Mouse (Mus musculus) urinary bladder, postnatal 14 days (tissue): ENCODE measurements around the gene Rab19.
"Not testable (repeated sequence)": the region's sequence is repeated elsewhere in the genome, so short reads cannot be mapped to it uniquely, and the experiment has no call there.

Source experiments
- DNase-seq: peaks from one replicate; pipeline ENCODE4 v3.0.0; 2021; ENCODE audit warnings: low spot score

Rab19 gene

GRCm38 (mm10) chr6:39381125-39381880, at the start of gene Rab19:
TSS of gene Rab19 (plus strand) at chr6:39381175.
- DNase-seq, result peak; percentile 46

GRCm38 (mm10) chr6:39331998-39332700, 48.8 kb upstream of the Rab19 start:
- no peak for DNase-seq

DNA sequence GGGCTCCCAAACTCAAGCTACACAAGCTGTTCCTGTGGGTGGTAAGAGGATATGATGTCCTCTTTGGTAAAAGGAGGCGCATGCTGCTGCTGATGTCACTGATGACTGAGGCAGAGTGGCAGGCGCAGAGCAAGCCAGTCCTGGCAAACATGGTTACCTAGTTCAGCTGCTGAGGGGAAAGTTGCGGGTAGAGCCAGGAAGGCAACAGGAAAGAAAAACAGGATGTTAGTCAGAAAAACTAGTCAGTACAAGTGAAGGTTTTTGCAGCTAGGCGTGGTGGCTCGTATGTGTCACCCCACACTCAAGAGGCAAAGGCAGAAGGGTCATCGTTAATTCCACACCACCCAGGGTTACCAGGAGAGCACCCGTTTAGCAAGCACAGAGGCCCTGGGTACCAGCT, 46.8 kb upstream of the Rab19 start:
- no peak for DNase-seq

DNA sequence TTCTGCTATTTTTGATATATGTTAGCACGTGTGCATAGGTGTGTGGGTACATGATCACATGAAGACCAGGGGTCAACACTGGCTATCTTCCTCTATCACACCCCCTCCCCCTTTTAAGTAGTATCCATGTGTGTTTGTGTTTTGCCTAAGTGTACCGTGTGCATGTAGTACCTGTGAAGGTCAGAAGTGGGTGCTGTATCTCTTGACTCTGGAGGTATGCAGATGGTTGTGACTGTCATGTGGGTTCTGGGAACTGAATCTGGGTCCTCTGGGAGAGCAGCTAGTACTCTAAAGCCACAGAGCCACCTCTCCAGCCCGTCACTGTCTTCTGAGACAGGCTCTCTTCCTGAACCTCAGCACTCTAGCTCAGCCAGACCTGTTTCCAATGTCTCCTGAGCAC, 46.1 kb upstream of the Rab19 start:
- no peak for DNase-seq

- DNase-seq, result no peak
Measured at GRCm38 (mm10) chr6:39338359-39338758, 42.6 kb upstream of the Rab19 start.

DNA sequence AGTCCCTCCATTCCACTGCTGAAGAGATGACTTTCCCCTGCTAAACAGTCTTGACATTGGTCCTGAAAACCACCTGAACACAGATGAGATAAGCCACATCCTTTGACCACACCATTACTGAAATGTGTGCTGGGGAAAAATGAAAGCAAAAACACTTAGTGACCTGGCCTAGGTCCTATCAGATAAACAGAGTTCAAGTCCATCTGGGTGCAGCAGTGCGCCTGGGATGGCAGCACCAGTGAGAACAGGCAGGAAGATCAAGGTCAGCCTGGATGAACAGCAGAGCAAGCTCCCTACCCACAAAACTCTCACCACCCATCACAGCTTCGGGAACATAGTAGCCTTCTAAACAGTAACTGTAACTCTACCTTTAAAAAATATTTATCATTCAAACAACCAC, 39.2 kb upstream of the Rab19 start:
- no peak for DNase-seq

DNA sequence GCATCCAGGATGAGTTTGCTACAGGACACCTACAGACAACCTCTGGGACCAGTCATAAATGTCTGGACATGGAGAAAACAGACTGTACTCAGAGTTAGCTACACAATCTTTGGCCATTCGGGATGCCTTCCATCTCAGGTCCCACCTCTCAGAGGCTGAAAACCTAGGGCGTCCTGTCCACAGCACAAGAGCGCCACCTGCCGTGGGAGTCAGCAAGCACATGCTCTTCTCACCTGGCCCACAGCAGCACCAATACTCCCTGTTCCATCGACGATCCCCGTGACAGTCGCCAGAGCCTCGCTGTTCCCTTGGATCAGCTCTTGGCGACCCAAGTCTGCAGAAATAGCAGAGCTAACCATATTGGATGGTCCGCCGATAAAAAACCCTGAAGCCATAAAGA, 37.0 kb upstream of the Rab19 start:
- DNase-seq, result peak; percentile 83

DNA sequence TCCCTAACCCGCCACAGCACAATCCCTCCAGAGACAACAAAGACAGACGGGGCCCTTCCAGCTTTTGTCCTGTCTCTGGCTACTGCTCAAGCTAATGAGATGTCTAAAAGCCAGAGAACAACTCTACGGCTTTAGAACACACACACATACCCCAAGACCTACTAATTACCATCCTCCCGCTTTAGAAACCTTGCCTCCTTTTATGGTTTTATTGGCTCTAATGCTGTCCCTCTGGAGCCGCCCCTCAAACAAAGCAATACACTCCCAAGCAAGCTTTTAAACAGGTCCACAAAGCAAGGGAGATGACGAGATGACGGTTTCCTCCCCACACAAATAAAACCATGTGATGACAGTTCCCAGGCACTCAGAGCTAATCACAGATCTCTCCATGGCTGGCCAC, 35.5 kb upstream of the Rab19 start:
- no peak for DNase-seq

DNA sequence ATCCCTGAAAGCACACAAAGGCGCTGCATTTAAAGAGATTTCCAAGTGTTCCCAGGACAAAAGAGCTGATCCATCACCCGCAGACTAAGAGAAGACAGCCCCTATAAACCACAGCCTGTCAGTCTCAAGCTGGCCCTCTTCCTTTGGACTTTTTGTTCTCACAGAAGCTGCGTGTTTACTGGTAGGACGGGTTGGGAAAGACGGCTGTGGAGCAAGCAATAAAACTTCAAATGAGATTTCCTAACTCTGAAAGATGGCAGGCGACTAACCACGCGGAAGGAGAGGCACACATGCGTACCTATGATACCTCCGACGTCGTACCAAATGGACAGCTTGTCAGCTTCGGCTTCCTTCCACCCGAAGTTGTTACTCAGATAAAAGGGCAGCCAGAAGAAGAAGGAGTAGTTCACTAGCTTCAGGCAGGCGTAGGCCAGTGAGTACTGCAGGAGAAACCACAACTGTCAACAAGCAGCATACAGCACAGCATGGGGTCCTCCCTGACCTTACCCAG, 33.9 kb upstream of the Rab19 start:
- DNase-seq, result no peak

DNA sequence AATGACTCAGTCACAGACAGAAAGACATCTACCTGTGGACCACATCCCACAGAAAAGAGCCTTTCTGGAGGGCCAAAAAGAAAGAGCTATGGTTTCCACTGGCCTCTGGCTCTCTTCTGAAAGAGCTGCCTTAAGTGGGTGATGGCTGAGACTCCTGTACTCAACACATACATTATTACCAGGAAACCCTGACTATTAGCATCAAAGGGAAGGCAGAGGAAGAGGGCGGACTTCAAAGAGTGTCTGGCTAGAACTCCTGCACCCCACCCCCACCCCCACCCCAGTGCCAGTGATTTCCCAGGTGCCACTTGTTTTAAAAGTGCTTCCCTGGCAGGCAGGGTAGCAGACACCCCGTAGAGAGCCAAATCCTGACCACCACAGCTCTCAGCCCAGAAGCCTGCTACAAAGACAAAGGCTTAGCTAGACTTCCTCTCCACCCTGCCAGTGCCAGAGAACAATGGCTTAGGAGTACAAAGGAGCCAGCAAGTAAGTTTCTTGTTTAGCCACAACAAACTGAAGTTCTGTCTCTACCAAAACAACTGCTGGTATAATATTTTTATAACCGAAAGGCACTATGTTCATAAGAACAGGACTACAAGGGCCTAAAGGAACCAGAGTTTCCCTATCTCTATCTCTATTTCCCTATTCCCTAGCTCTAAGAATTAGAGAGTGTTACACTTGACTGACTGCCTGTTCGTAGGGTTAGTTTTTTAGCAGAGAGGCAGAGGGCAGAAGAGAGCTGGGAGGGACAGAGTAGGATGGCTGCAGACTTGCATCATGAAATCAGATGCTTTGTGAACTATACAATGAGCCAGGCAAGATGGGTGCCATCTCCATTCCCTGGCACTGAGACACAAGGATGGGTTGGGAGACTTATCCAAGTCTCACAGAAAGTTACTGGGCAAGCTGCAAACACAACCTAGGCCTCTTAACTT, 32.8 kb upstream of the Rab19 start:
- DNase-seq, result no peak

- no peak for DNase-seq
Measured at GRCm38 (mm10) chr6:39348946-39349345, 32.0 kb upstream of the Rab19 start.

- DNase-seq, result not testable (repeated sequence)
Measured at GRCm38 (mm10) chr6:39359207-39359606, 21.8 kb upstream of the Rab19 start.

DNA sequence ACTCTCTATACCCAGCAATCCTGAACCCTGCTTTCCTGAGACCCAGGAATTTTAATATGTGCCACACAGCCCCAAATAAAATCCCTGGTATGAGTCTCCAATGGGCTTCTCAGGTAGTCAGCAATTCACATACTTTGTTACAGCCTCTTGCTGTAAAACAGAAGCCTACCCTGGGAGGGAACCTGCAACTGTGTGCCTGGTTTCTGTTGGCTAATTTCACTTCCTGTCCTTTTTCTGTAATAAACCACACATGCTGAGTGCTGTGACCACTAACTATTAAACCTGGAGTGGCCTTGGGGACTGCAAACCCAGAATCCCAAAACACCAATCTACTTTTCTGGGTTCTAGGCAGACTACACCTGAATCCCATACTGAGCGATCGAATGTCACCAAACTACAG, 18.3 kb upstream of the Rab19 start:
- no peak for DNase-seq

GRCm38 (mm10) chr6:39369631-39370030, 11.3 kb upstream of the Rab19 start:
- no peak for DNase-seq

- DNase-seq, result no peak
Measured at GRCm38 (mm10) chr6:39372042-39372441, 8.9 kb upstream of the Rab19 start.

- DNase-seq, result peak; percentile 20
Measured at GRCm38 (mm10) chr6:39372727-39373126, 8.2 kb upstream of the Rab19 start.

GRCm38 (mm10) chr6:39373301-39373955, 7.5 kb upstream of the Rab19 start:
- no peak for DNase-seq

DNA sequence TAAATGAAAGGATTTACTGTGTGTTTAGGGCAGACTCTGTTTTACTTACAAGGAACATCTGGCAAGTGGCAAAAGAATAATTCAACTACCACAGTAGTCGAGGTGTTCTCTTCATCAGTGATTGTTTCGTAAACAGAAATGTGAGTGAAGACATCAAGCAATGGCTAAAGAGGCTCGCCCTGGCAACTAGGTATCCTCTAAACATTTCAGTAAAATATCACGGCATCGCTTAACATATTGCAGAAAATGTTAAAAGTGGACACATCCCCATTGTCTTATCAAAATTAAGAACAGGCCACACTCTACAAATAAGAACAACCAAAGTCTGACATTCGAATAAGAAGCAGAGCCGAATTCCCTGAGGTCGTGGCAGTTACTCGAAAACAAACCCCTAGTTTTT, 4.2 kb upstream of the Rab19 start:
- DNase-seq, result no peak

GRCm38 (mm10) chr6:39377311-39377827, 3.6 kb upstream of the Rab19 start, which contains the start of gene Slc37a3:
TSS of gene Slc37a3 (minus strand) at chr6:39377675.
- peak; percentile 91 for DNase-seq

DNA sequence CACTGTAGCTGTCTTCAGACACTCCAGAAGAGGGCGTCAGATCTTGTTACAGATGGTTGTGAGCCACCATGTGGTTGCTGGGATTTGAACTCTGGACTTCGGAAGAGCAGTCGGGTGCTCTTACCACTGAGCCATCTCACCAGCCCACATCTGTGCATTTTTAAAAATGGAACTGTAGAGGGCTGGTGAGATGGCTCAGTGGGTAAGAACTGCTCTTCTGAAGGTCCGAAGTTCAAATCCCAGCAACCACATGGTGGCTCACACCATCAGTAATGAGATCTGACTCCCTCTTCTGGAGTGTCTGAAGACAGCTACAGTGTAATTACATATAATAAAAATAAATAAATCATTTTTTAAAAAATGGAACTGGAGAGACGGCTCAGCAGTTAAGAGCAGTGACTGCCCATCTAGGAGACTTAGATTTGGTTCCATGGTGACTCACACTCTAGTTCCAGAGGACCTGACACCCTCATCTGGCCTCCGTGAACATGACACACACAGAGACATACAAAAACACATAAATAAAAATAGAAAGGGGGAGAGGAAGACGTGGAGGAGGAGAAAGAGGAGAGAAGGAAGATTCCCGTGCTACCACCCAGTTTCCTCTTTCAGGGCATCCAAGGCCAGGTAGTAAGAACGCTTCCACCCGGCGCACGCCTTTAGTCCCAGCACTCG, 2.7 kb upstream of the Rab19 start:
- DNase-seq, result not testable (repeated sequence)

DNA sequence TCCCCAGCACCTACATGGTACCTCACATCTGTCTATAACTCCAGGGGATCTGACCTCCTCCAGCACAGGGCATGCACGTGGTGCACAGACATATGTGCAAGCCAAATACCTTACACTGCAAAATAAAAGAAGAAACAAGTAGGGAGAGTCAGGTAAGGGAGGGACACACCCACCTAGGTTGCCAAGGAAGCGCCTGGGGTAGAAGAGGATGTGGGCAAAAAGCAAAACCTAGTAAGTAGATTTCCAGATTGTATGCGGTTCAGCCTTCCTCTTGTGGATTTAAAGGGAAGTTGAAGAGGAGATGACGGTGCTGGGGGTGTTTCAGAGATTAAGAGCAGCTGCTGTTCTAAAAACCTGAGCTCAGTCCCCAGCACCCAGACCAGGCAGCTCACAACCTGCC, 1.8 kb upstream of the Rab19 start:
- DNase-seq, result no peak
